Mouse (Mus musculus): ENCODE measurements around the gene Chrnb2. TPM values are rescaled to one million over a fixed set of nuclear protein-coding genes. Genes with fewer than 3 reads are reported as not detected.

The Chrnb2 gene
- polyA plus RNA-seq, 1 experiment from 2014 or later, result 2.6 TPM

DNA sequence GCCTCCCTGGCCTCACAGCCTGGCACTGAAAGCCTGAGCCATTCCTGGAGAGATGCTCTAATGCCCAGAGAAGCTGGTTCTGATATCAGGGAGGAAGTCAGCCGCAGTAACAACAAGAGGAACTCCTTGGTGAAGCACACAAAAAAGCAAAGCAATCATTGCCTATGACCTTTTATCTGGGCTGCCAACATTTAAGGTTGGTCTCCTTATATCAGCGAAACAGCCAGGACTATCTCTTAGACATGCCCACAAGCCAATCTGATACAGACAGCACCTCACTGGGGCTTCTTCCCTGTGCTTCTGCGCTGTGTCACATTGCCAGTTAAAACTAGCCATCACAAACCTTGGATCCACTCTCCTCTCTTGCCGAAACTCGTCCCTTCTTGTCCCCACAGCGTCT, 25.9 kb downstream of the Chrnb2 start:
- H3K4me3 ChIP-seq (ENCODE audit: low read depth, low read length), result no peak overlapping the region
- H3K36me3 ChIP-seq (ENCODE audit: control insufficient read depth, insufficient read depth, low read length), result peaks cover 50% of the 10 kb centered on the region
- H3K4me2 ChIP-seq (ENCODE audit: low read length), result no peak overlapping the region
- DNase-seq (ENCODE audit: low spot score) (no peak), ATAC-seq (replicated peaks; ENCODE audit: low FRiP score, low TSS enrichment, low read depth) (no peak)
- no peaks in the 10 kb centered on the region for H3K4me1 ChIP-seq (replicated peaks; ENCODE audit: control insufficient read depth, insufficient read depth, low read length)
- H3K9me3 ChIP-seq (ENCODE audit: control insufficient read depth, low read length), result no peaks in the 10 kb centered on the region
- no peak overlapping the region for H3K27ac ChIP-seq (ENCODE audit: low read depth)
- no peak overlapping the region for H3K9ac ChIP-seq (ENCODE audit: low read length)
- 97% methylated on average over 6 of the region's 6 CpGs for whole genome bisulfite sequencing
- H3K27me3 ChIP-seq (replicated peaks; ENCODE audit: control insufficient read depth, insufficient read depth, low read length), result no peaks in the 10 kb centered on the region

DNA sequence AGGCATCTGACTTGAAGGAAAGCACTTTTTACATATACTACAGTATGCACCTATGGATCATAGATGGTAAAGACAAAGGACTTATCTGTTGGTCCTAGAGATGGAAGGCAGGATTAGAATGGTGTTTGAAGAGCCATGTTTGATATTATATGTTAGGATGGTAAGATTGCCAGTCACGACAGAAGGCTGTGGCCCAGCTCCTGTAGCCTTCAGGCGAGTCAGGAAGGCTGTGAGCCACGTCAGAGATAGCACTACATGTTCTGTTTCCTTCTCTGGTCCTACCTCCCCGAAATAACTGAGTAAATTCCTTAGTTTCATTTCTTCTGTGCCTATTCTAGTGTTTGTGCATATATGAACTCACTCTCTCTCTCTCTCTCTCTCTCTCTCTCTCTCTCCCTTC, 32.3 kb downstream of the Chrnb2 start:
- Histone ChIP-seq H3K27ac (ENCODE audit: low read depth) (no peak overlapping the region), H3K36me3 (ENCODE audit: control insufficient read depth, insufficient read depth, low read length) (peaks cover 5% of the 10 kb centered on the region), H3K4me2 (ENCODE audit: low read length) (no peak overlapping the region), H3K9me3 (ENCODE audit: control insufficient read depth, low read length) (no peaks in the 10 kb centered on the region), H3K4me3 (ENCODE audit: low read depth, low read length) (no peak overlapping the region), H3K9ac (ENCODE audit: low read length) (no peak overlapping the region), H3K27me3 (replicated peaks; ENCODE audit: control insufficient read depth, insufficient read depth, low read length) (no peaks in the 10 kb centered on the region), H3K4me1 (replicated peaks; ENCODE audit: control insufficient read depth, insufficient read depth, low read length) (peaks cover 7% of the 10 kb centered on the region; the same call in 1 of the 2 replicates)
- ATAC-seq (replicated peaks; ENCODE audit: low FRiP score, low TSS enrichment, low read depth) (no peak), DNase-seq (ENCODE audit: low spot score) (no peak)
- 78% methylated on average over 4 of the region's 4 CpGs for WGBS

DNA sequence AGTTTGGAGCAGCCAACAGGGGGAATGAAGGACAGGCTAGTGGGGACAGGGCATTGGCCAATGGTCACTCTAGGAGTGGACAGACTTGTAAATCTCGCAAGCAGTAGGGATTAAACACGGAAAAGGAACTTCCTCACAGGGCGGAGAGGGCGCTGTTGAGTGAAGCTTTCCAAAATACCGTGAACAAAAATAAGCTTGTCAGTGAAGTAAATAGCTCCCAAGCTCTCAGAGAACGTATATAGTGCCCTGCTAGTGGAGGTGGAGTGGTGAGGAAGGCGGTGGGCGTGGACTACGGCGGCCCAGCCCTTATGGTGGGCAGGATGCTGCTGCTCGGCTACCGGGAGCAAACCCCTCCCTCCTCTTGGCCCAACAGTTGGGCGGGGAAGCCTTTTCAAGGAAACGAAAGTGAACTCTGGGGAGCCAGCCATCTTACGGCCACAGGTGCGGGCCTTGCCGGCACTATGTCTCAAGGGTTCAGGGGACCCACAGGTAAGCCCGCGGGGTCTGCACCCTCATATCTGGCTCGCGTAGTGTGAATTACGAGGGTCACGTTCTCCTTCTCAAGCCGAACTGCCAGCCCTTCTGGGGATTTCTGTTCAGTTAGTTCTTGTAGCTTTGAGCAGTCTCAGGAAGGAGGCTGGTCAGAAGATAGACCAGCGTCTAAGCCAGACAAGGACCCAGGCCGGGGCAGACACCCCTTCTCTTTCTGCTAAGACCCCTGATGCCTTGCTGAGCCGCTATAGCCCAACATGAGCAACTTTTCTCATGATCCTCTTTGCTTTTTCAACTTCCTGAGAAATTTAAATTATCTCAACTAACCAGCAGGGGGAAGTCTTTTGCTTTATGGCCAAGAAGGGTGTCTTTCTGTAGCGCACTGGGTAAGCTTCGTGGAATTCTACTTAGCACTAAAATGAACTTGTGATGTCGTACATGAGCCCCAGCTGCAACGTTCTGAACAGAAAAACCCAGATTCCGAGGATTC, 33.8 kb downstream of the Chrnb2 start:
- Histone ChIP-seq H3K4me1 (replicated peaks; ENCODE audit: control insufficient read depth, insufficient read depth, low read length) (peaks cover 7% of the 10 kb centered on the region; the same call in 1 of the 2 replicates), H3K27ac (ENCODE audit: low read depth) (peak overlapping the region; percentile 51; the same call in 1 of the 2 replicates), H3K4me2 (ENCODE audit: low read length) (peak overlapping the region; percentile 77), H3K27me3 (replicated peaks; ENCODE audit: control insufficient read depth, insufficient read depth, low read length) (no peaks in the 10 kb centered on the region), H3K9ac (ENCODE audit: low read length) (peak overlapping the region; percentile 52), H3K4me3 (ENCODE audit: low read depth, low read length) (peak overlapping the region; percentile 73), H3K9me3 (ENCODE audit: control insufficient read depth, low read length) (no peaks in the 10 kb centered on the region), H3K36me3 (ENCODE audit: control insufficient read depth, insufficient read depth, low read length) (peaks cover 3% of the 10 kb centered on the region)
- WGBS, result under 1% methylated on average over 32 of the region's 32 CpGs
- DNase-seq (ENCODE audit: low spot score) (peak; percentile 83), ATAC-seq (replicated peaks; ENCODE audit: low FRiP score, low TSS enrichment, low read depth) (peak; percentile 90)

DNA sequence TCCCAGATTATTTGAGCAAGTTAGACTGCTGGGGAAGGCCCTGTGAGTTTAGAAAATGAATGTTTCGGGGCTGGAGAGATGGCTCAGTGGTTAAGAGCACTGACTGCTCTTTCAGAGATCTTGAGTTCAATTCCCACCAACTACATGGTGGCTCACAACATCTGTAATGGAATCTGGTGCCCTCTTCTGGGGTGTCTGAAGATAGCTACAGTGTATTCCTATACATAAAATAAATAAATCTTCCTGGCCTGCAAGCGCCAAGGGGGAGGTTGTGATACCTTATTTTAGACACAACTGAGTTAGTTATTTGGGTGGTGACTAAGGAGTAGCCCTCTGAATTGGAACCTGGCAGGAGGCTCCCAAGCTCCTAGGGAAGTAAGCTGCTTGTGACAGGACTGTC, 35.6 kb downstream of the Chrnb2 start:
- no peaks in the 10 kb centered on the region for H3K36me3 ChIP-seq (ENCODE audit: control insufficient read depth, insufficient read depth, low read length)
- no peaks in the 10 kb centered on the region for H3K9me3 ChIP-seq (ENCODE audit: control insufficient read depth, low read length)
- WGBS, result 74% methylated on average over 2 of the region's 2 CpGs
- H3K9ac ChIP-seq (ENCODE audit: low read length), result no peak overlapping the region
- DNase-seq (ENCODE audit: low spot score), result no peak
- ATAC-seq (replicated peaks; ENCODE audit: low FRiP score, low TSS enrichment, low read depth), result no peak
- H3K27ac ChIP-seq (ENCODE audit: low read depth), result no peak overlapping the region
- peaks cover 7% of the 10 kb centered on the region; the same call in 1 of the 2 replicates for H3K4me1 ChIP-seq (replicated peaks; ENCODE audit: control insufficient read depth, insufficient read depth, low read length)
- no peaks in the 10 kb centered on the region for H3K27me3 ChIP-seq (replicated peaks; ENCODE audit: control insufficient read depth, insufficient read depth, low read length)
- no peak overlapping the region for H3K4me2 ChIP-seq (ENCODE audit: low read length)
- H3K4me3 ChIP-seq (ENCODE audit: low read depth, low read length), result no peak overlapping the region

DNA sequence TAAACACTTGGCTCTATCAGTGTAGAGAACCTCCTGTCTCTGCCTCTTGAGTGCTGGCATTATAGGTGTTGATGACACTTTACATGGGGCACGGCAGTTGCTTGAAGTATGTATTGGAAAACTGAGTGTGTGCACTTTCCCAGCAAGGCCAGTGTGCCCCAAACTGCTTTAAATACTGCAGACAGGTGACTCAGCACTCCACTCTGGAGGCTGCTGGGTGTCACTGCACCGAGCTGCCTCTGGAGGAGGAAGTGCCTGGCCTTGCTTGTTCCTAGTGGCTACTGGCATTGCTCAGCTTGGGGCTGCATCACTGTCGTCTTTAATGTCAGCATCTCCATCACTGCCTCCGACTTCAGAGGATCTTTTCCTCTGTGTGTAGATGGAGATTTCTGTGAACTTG, 37.4 kb downstream of the Chrnb2 start:
- no peak; the same call in 1 of the 2 replicates for ATAC-seq (replicated peaks; ENCODE audit: low FRiP score, low TSS enrichment, low read depth)
- Histone ChIP-seq H3K27me3 (replicated peaks; ENCODE audit: control insufficient read depth, insufficient read depth, low read length) (no peaks in the 10 kb centered on the region), H3K9me3 (ENCODE audit: control insufficient read depth, low read length) (no peaks in the 10 kb centered on the region), H3K36me3 (ENCODE audit: control insufficient read depth, insufficient read depth, low read length) (no peaks in the 10 kb centered on the region), H3K4me2 (ENCODE audit: low read length) (no peak overlapping the region), H3K4me3 (ENCODE audit: low read depth, low read length) (no peak overlapping the region), H3K27ac (ENCODE audit: low read depth) (no peak overlapping the region), H3K4me1 (replicated peaks; ENCODE audit: control insufficient read depth, insufficient read depth, low read length) (peaks cover 7% of the 10 kb centered on the region; the same call in 1 of the 2 replicates), H3K9ac (ENCODE audit: low read length) (no peak overlapping the region)
- DNase-seq (ENCODE audit: low spot score), result no peak
- WGBS, result 19% methylated on average over 4 of the region's 4 CpGs

DNA sequence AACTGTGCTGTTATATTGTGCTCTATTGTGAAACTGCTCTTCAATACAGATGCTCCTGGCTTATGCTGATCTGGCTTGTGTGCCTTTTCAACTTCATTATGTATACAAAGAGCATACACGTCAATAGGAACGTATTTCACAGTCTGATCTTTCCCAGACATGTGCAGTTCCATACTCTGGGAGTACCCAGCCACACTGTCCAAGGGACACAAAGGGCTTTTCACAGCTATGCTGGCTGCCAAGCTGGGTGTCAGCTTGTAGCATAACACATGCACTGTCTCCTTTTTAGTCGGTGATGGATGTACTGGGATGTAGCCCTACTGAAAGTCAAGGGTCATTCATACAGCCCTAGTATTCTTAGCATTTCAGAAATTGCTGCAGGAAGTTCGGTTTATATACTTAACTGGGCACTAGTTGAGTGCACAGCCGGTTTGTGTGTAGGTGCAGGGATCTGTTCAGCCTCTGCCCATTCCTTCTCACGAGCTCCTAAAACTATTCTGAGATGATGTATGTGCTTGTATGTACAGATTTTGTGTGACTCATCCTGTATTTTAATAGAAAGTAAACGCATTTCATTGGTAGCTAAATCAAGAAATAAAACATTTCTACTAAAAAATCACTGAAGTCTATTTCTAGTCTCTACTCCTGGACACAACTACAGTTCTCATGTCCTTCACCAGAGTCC, 40.9 kb downstream of the Chrnb2 start:
- DNase-seq (ENCODE audit: low spot score), result no peak
- no peak for ATAC-seq (replicated peaks; ENCODE audit: low FRiP score, low TSS enrichment, low read depth)
- WGBS, result 54% methylated on average over 7 of the region's 7 CpGs

DNA sequence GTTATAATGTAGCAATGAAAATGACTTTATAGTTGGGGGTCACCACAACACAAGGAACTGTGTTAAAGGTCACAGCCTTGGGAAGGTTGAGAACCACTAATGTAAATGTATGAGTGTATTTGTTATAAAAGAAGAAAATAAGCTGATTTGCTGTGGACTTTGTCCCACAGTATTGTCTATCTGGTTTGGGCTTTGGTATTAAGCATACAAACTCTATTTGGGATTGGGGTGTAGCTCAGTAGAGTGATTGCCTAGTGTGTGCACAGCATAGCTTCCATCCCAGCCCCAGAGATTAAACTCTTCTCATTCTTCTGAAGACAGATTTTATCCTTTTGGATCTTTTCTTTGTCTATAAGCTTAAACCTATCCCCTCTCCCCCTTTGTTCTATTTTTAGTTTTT, 42.4 kb downstream of the Chrnb2 start:
- no peak overlapping the region for H3K4me3 ChIP-seq (ENCODE audit: low read depth, low read length)
- no peaks in the 10 kb centered on the region for H3K36me3 ChIP-seq (ENCODE audit: control insufficient read depth, insufficient read depth, low read length)
- no peaks in the 10 kb centered on the region for H3K9me3 ChIP-seq (ENCODE audit: control insufficient read depth, low read length)
- ATAC-seq (replicated peaks; ENCODE audit: low FRiP score, low TSS enrichment, low read depth) (no peak), DNase-seq (ENCODE audit: low spot score) (no peak)
- no peaks in the 10 kb centered on the region for H3K27me3 ChIP-seq (replicated peaks; ENCODE audit: control insufficient read depth, insufficient read depth, low read length)
- H3K4me1 ChIP-seq (replicated peaks; ENCODE audit: control insufficient read depth, insufficient read depth, low read length), result no peaks in the 10 kb centered on the region
- H3K9ac ChIP-seq (ENCODE audit: low read length), result no peak overlapping the region
- no peak overlapping the region for H3K27ac ChIP-seq (ENCODE audit: low read depth)
- H3K4me2 ChIP-seq (ENCODE audit: low read length), result no peak overlapping the region

More for the DNA sequence above, 40.9 kb downstream of the Chrnb2 start:
- no peak overlapping the region for H3K9ac ChIP-seq (ENCODE audit: low read length)
- H3K4me3 ChIP-seq (ENCODE audit: low read depth, low read length), result no peak overlapping the region
- H3K4me1 ChIP-seq (replicated peaks; ENCODE audit: control insufficient read depth, insufficient read depth, low read length), result no peaks in the 10 kb centered on the region
- no peaks in the 10 kb centered on the region for H3K27me3 ChIP-seq (replicated peaks; ENCODE audit: control insufficient read depth, insufficient read depth, low read length)
- H3K27ac ChIP-seq (ENCODE audit: low read depth), result no peak overlapping the region
- H3K36me3 ChIP-seq (ENCODE audit: control insufficient read depth, insufficient read depth, low read length), result no peaks in the 10 kb centered on the region
- no peaks in the 10 kb centered on the region for H3K9me3 ChIP-seq (ENCODE audit: control insufficient read depth, low read length)
- no peak overlapping the region for H3K4me2 ChIP-seq (ENCODE audit: low read length)

DNA sequence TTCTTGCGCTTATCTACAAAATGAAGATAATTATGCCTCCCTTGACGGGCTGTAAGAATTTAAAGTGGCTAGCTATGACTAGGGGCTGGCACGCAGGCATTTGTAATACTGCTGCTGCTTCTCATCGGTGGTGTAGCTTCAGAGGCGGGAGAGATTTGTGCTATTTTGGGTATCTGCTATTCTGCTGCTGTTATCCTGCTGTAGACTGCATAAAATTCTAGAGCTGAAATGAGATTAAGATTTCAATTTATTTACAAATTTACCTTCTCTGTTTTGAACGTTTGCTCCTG, 48.5 kb downstream of the Chrnb2 start:
- peak overlapping the region; percentile 86; the same call in 1 of the 2 replicates for H3K4me3 ChIP-seq (ENCODE audit: low read depth, low read length)
- ATAC-seq (replicated peaks; ENCODE audit: low FRiP score, low TSS enrichment, low read depth) (no peak), DNase-seq (ENCODE audit: low spot score) (no peak)
- H3K4me1 ChIP-seq (replicated peaks; ENCODE audit: control insufficient read depth, insufficient read depth, low read length), result peaks cover 13% of the 10 kb centered on the region
- peak overlapping the region; percentile 83 for H3K4me2 ChIP-seq (ENCODE audit: low read length)
- no peaks in the 10 kb centered on the region for H3K27me3 ChIP-seq (replicated peaks; ENCODE audit: control insufficient read depth, insufficient read depth, low read length)
- no peak overlapping the region for H3K27ac ChIP-seq (ENCODE audit: low read depth)
- H3K9ac ChIP-seq (ENCODE audit: low read length), result peak overlapping the region; percentile 78
- H3K36me3 ChIP-seq (ENCODE audit: control insufficient read depth, insufficient read depth, low read length), result no peaks in the 10 kb centered on the region
- H3K9me3 ChIP-seq (ENCODE audit: control insufficient read depth, low read length), result no peaks in the 10 kb centered on the region
- WGBS, result 57% methylated on average over 6 of the region's 6 CpGs
